Mouse (Mus musculus) kidney, adult 11 months (tissue): Measurements from ENCODE around the gene Insc.
A peak's percentile ranks its signal among the peaks of the same experiment; 100 is the strongest.

Source experiments
- DNase-seq: peaks from one replicate; pipeline ENCODE4 v3.0.0; 2022

Insc gene

DNA sequence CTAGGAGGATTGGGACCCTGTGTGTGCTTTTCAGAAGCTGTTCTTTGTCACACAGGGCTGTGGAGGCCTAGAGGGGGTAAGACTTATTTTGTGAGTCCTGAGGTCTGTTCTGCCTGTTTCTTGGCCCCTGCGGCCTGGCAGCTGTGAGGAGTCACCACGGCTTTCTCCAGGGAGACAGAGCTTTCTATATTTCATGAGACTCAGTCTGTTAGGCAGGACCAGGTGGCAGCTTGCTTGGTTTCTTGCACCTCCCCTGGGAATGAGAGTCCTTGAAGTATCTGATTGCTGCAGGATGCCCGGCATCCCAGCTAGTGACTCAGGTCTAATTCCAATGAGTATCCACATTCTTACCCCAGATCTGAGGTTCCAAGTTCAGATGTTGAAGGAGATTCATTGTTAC, 21.8 kb downstream of the Insc start:
- no peak for DNase-seq

- no peak for DNase-seq
Observed at GRCm38 (mm10) chr7:114766523-114766922, 23.0 kb downstream of the Insc start.

DNA sequence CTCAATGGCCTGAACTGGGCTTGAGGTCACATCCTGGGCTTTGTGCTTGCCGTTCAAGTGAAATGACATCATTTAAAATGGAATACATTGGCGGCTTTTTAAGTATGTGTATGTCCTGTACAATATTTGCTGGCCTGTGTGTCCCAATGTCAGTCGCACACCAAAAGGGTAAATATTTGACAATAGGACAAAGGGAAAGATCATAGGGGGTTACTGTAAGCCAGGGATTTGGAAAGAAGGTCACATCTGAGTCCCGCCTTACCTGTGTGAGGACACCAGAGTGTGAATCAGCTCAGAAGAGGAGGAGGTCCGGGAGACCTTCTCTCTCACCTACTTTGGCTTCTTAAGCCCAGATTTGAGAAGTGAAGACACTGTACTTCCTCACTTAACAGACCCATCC, 25.0 kb downstream of the Insc start:
- DNase-seq: no peak

DNA sequence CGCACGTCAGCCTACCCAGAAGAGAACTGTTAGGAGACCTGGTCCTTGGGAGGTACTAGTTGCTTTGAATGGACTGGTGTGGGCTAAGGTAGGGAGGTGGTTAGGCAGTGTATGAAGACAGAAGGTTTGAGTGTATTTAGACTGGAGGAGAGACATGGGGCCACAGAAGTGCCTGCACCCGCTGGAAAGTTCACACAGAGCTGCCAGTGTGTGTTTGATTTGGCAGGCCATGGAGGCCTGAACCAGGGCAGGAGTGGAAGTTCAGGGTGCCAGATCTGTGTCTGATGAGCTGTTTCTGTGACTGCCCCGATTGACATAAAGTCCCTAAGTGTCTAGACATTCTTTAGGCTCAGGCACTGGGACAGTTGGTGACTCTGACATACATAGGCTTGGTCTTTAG, 25.5 kb downstream of the Insc start:
- no peak for DNase-seq

DNA sequence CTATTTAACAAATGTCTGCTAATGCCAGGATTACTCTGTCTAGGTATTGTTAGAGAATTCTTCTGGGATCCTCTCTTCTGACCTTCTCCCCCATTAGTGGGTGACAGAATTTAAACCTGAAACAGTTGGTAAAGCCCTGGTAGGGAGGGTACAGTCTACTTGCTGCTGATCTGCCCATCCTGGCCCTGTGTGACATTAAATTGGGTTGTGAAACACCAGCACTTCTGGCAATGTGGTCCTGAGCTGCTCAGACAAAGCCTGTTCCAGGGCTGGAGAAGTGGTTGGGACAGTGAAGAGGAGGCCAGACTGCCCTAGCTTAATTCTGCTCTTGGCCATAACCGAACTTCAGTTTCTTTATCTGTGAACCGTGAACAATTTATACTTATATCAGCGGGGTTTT, 27.1 kb downstream of the Insc start:
- DNase-seq: no peak

DNA sequence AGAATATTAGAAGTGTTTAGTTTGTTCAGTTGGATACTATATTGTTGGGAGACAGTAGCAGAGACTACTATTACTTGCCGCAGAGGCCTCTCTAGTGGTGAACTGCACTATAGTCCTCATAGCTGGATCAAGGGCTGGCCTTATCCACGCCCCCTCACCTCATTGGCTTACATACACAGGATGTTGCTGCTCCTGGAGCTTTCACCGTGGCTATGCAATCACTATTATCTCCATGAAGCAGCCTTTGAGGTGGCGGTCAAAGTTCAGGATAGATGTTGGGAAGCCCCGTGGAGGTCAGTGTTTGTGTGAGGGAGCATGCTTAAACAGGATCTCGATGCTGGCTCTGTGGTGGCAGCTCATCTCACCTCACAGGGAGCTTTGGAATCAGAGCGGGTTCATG, 28.3 kb downstream of the Insc start:
- DNase-seq: no peak

GRCm38 (mm10) chr7:114773781-114774180, 30.3 kb downstream of the Insc start:
- no peak for DNase-seq

- peak; percentile 30 for DNase-seq
Observed at GRCm38 (mm10) chr7:114775856-114776255, 32.4 kb downstream of the Insc start.

- DNase-seq: no peak
Observed at GRCm38 (mm10) chr7:114778156-114778770, 34.8 kb downstream of the Insc start.

- no peak for DNase-seq
Observed at GRCm38 (mm10) chr7:114779056-114779660, 35.7 kb downstream of the Insc start.

DNA sequence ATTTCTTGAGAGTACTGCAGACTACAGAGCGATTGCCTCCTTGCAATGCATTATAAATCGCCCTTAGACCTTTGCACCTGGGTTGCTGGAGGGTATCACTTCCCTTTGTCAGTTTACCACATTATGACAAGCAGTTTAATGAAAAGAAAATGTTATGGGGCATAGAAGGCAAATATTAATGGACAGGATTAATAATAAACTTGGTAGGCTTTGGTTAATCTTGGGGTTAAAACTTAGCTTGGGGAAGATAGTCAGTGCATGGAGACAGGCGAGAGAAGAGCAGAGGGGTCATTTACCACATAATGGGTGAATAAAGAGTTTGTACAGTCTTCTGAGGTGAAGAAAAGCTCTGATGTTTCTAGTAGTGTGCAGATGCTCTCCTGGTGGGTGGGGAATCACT, 39.8 kb downstream of the Insc start:
- peak; percentile 25 for DNase-seq

GRCm38 (mm10) chr7:114791087-114791486, 47.6 kb downstream of the Insc start:
- DNase-seq: peak; percentile 37

- DNase-seq: peak; percentile 55
Observed at GRCm38 (mm10) chr7:114792026-114792425, 48.5 kb downstream of the Insc start.

DNA sequence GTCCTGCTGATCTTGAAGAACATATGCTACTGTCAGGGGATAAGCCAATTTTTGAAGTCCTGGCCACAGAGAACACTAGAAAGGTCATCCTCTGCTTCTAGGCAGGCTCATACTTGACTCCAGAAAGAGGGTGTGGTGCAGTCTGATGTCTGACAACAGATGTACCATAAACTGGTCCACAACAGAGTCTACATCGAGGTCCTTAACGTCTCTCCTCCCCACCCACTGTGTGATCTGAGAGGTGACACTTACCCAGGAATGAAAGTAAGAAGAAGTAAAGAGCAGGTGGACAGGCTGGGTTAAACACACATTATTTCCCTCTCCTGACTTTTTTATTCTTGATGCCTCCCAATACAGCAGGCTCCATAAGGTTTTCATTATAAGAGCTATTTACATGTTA, 50.9 kb downstream of the Insc start:
- DNase-seq: no peak

DNA sequence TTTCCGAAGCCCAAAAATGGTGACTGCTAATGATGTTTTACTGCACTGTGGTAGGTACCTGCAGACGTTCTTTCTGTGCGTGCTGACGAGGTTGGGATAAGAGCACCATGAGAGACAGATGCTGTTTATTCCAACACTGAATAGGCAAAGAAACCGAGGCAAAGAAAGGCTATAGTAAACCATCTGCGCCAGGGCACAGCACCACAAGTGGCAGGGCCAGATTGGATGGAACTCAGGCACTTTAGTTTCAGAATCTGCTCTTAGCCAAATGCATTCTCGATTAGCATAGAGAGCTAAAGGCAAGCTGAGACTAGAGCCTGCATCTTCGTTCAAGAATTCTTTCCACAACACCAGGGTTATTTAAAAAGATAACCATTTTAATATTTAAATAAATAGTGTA, 59.1 kb downstream of the Insc start:
- no peak for DNase-seq

DNA sequence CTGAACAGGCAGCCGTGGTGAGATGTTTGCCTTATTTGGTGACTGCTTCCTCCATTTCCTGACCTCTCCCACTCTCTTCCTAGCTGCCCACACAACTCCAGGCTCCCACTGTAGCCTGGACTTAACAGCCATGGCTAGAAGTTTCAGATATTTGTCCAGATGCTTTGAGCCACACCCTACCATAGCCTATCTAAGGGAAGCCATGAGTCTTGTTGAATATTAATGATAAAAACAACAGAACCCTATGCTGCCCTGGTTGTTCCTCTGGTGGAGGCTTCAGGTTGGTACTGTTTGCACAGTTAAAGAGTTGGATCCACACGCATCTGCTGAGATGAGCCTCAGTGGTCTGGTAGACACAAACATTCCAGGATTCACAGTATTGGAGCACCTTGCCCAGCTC, 61.8 kb downstream of the Insc start:
- DNase-seq: no peak

DNA sequence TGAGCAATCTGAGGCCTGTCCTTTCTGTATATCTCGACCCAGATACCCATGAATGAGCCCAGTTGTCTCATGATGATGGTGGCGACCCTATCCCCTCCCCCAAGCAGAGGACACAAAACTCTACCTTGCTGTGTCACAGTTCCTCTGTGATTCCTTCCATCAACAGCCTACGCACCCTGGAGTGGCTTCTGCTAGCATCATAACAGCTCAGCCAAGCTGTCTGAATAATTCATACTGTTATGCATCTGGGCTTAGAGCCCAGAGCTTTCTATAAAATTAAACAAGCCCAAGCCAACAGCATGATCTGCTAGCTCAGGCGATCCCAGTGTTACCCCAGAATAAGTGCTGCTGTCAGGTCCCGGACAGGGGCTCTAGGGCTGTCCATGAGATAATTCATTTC, 63.8 kb downstream of the Insc start:
- DNase-seq: no peak

DNA sequence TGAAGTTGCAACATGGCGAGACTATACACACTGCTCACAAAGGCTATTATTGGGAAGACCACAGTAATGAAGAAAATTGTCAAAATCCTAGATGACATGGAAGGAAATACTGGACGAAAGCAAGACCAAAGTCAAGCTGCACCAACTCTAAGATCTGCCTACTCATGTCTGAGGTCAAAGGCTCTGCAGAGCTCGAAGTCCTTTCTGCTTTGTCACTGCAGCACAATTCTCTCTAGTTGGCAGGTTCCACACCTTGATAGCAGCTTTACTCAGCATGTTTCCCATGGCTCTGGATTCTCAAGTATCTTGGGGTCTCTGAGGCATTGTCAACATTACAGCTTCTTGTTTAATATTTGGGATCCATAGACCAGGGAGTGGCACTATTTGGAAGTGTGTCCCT, 64.8 kb downstream of the Insc start:
- DNase-seq: peak; percentile 26

- DNase-seq: peak; percentile 53
Observed at GRCm38 (mm10) chr7:114817291-114817806, 73.9 kb downstream of the Insc start.

DNA sequence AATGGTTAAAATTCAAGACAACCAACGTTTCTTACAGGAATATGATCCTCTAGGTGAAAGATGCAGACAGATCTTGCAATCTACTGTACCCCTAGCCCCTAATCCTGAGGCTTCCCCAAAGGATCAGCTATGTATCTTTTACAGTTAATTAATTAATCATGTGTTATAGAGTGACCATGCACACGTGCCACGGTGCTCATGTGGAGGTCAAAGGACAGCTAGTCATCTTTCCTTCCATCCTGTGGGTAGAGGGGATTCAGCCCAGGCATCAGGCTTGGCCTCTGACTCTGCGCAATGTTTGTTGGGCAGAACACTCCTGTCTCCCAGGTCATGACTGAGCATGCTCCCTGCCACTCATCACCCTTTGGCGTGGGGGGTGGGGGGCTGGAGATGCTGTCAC, 74.4 kb downstream of the Insc start:
- no peak for DNase-seq

DNA sequence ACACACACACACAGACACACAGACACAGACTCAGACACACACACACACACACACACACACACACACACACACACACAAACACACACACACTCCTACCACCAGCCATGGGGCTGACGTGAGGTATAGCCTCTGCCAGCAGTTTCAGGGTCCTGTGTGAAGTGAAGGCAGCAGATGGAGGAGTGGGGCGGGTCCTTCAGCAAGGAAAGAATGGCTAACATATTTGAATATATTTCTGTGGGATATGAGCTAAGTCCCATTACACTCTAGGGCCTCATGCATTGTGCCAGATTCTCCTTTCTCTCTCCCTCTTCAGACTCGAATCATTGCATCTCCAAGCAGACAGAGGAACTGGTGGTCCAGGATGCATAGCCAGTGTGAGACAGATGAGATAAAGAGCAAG, 74.9 kb downstream of the Insc start:
- no peak for DNase-seq

DNA sequence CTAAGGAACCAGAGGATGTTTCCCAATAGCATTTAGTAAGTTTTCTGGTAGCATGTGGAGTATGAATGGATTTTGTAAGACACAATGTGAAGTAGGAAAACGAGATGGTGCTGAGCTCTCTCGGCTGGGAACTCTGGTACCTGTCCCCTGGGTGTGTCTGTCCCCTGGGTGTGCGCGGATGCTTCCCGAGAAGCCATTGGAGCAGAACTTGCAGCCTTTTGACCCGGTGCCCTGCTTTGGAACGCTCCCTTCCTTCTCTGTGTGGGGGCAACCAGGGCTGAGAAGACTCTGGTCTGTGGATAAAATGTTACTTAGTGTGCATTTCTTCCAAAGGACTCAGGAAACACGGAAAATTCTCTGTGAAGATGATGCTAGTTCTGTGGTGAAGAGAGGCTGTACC, 75.3 kb downstream of the Insc start:
- no peak for DNase-seq

DNA sequence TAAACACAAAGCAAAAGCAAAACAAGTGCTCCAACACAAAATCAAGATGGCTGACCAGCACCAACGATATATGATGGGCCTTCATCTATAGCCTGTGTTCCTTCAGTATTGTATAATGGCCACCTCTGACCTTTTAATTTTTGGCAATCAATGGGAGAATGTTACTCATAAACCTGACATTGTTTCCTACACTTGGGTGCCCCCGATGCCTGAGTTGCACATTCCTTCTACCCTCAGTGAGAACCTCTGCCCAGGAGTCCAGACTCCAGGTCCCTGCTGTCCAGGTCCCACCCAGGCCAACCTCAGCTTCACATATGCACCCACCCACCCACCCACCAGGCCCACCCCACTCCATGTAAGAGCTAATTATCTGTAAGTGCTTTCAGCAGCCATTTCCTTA, 79.2 kb downstream of the Insc start:
- peak; percentile 67 for DNase-seq

DNA sequence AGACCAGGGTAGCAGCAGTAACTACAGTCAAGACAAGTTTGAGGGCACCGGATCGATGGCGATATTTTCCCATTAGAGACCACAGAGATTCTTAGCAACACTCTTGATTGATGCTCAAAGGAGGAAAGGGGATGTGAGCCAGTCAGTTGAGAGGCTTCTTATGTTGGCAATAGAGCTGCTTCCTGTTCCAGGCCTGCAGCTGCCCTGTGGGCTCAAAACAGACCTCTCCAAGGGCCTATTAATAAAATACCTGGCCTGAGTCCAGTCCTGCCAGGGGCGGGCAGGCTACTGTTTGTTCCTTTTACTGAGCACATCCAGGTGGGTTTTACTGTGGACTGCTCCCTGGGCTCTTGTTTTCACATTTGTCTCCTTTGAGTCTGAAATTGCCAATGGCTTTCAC, 83.9 kb downstream of the Insc start:
- DNase-seq: no peak
